Mouse (Mus musculus) lung, adult 2 months (tissue): Measurements from ENCODE around the gene Rpa2.

Experiments
- CTCF ChIP-seq: fragments of 200-500 bp; IDR thresholded peaks from 2 replicates; pipeline ENCODE4 v1.5.1; 2011; ENCODE audit warnings: mild to moderate bottlenecking, low read length, control low read depth; ENCODE audit not compliant: insufficient read depth
- POLR2A ChIP-seq: fragments of 200-500 bp; IDR thresholded peaks from 2 replicates; pipeline ENCODE4 v1.6.1; 2011; ENCODE audit warnings: low read depth, mild to moderate bottlenecking, control low read depth, low read length, borderline replicate concordance; ENCODE audit errors: extremely low read depth

DNA sequence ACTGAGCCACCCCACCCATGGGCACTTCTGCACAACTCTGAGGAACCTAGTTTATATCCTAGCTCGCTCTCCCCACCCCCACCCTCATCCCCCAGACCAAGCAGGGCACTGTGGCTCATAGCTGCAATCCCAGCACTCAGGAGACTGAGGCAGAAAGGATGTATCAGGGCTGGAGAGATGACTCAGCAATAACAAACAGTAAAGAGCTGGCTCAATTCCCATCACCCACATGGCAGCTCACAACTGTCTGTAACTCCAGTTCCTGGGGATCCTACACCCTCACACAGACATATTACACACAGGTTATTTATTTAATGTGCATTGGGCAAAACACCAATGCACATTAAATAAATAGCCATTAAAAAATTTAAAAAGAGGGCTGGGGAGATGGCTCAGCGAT, 32.7 kb upstream of the Rpa2 start:
- TF ChIP-seq CTCF (no peak), POLR2A (no peak)
